Mouse (Mus musculus) ES-Bruce4 (cell line): ENCODE results near the gene Myl12a. TPM values are rescaled to one million over a fixed set of nuclear protein-coding genes. Genes with fewer than 3 reads are reported as not detected.
A peak's percentile ranks its signal among the peaks of the same experiment; 100 is the strongest.

Source experiments
- H3K27ac ChIP-seq: 2 replicates; pipeline ENCODE4 v1.5.1; 2012; ENCODE audit warnings: low read length, inconsistent platforms; ENCODE audit not compliant: insufficient read depth
- H3K27me3 ChIP-seq: 2 replicates; pipeline ENCODE4 v1.6.1; 2012; ENCODE audit warnings: mild to moderate bottlenecking, low read length, inconsistent platforms; ENCODE audit not compliant: control insufficient read depth, poor library complexity, insufficient read depth, severe bottlenecking
- H3K36me3 ChIP-seq: 2 replicates; pipeline ENCODE4 v1.6.1; 2012; ENCODE audit warnings: inconsistent platforms, mild to moderate bottlenecking, low read length, moderate library complexity; ENCODE audit not compliant: control insufficient read depth, poor library complexity, insufficient read depth, severe bottlenecking
- H3K4me1 ChIP-seq: one replicate; pipeline ENCODE4 v1.8.1; 2011; ENCODE audit warnings: low read length; ENCODE audit not compliant: control insufficient read depth, insufficient read depth
- H3K4me3 ChIP-seq: 2 replicates; pipeline ENCODE4 v1.5.1; 2011; ENCODE audit warnings: low read depth, mild to moderate bottlenecking, low read length
- H3K9ac ChIP-seq: 2 replicates; pipeline ENCODE4 v1.6.1; 2012; ENCODE audit warnings: low read depth, mild to moderate bottlenecking, inconsistent platforms; ENCODE audit not compliant: poor library complexity, severe bottlenecking
- H3K9me3 ChIP-seq: replicated peaks from 2 replicates; pipeline ENCODE4 v1.6.1; 2012; ENCODE audit warnings: mild to moderate bottlenecking, low read length, inconsistent platforms; ENCODE audit not compliant: control insufficient read depth, poor library complexity, insufficient read depth, severe bottlenecking
- CTCF ChIP-seq: IDR thresholded peaks from one replicate; pipeline ENCODE4 v1.8.1; 2011; ENCODE audit warnings: low read depth, low read length
- EP300 ChIP-seq: IDR thresholded peaks from 2 replicates; pipeline ENCODE4 v1.6.1; 2011; ENCODE audit warnings: low read depth, low read length; ENCODE audit not compliant: insufficient read depth
- POLR2A ChIP-seq: IDR thresholded peaks from one replicate; pipeline ENCODE4 v1.8.1; 2011; ENCODE audit warnings: low read length; ENCODE audit not compliant: insufficient read depth
- polyA plus RNA-seq: library from polyadenylated mRNA; stranded (reverse); fragments of >200 nt; gene quantifications from 2 replicates; pipeline ENCODE4 v1.2.4, GENCODE M21; 2011; ENCODE audit warnings: low read depth; ENCODE audit not compliant: missing spikeins, insufficient read depth, insufficient read length

Gene Myl12a
- polyA plus RNA-seq, 1 experiment = 626 TPM

GRCm38 (mm10) chr17:71009751-71010150 lies 7.1 kb upstream of the Myl12a start:
- Histone ChIP-seq H3K36me3 (no peaks in the 10 kb centered on the region), H3K4me3 (no peak overlapping the region), H3K4me1 (no peaks in the 10 kb centered on the region), H3K9me3 (no peaks in the 10 kb centered on the region), H3K27ac (no peak overlapping the region), H3K27me3 (no peaks in the 10 kb centered on the region), H3K9ac (no peak overlapping the region)
- TF ChIP-seq POLR2A = no peak
- TF ChIP-seq EP300 = no peak
- TF ChIP-seq CTCF = no peak

GRCm38 (mm10) chr17:71008676-71009075 lies 6.0 kb upstream of the Myl12a start:
- TF ChIP-seq EP300 (no peak), POLR2A (no peak), CTCF (no peak)

GRCm38 (mm10) chr17:71006976-71007375 lies 4.3 kb upstream of the Myl12a start:
- H3K27ac ChIP-seq = no peak overlapping the region
- H3K36me3 ChIP-seq = no peaks in the 10 kb centered on the region
- no peak overlapping the region for H3K9ac ChIP-seq
- TF ChIP-seq EP300 (no peak), POLR2A (no peak), CTCF (no peak)
- H3K9me3 ChIP-seq = no peaks in the 10 kb centered on the region
- H3K4me3 ChIP-seq = no peak overlapping the region
- H3K27me3 ChIP-seq = no peaks in the 10 kb centered on the region
- H3K4me1 ChIP-seq = no peaks in the 10 kb centered on the region

More at GRCm38 (mm10) chr17:71008676-71009075, 6.0 kb upstream of the Myl12a start:
- H3K4me1 ChIP-seq = no peaks in the 10 kb centered on the region
- no peak overlapping the region for H3K9ac ChIP-seq
- no peaks in the 10 kb centered on the region for H3K36me3 ChIP-seq
- H3K9me3 ChIP-seq = no peaks in the 10 kb centered on the region
- H3K4me3 ChIP-seq = no peak overlapping the region
- no peaks in the 10 kb centered on the region for H3K27me3 ChIP-seq
- no peak overlapping the region for H3K27ac ChIP-seq

- Histone ChIP-seq H3K4me3 (no peak overlapping the region), H3K4me1 (no peaks in the 10 kb centered on the region), H3K9me3 (no peaks in the 10 kb centered on the region), H3K9ac (no peak overlapping the region), H3K36me3 (0 out of 2 replicates have a peak, but pooled peaks cover 4% of the 10 kb centered on the region), H3K27me3 (no peaks in the 10 kb centered on the region), H3K27ac (no peak overlapping the region)
- TF ChIP-seq POLR2A = no peak
- no peak for TF ChIP-seq CTCF
Observed at GRCm38 (mm10) chr17:71004186-71004960, 1.7 kb upstream of the Myl12a start.

- H3K36me3 ChIP-seq = 0 out of 2 replicates have a peak, but pooled peaks cover 4% of the 10 kb centered on the region
- no peaks in the 10 kb centered on the region for H3K4me1 ChIP-seq
- H3K27ac ChIP-seq = no peak overlapping the region
- H3K27me3 ChIP-seq = no peaks in the 10 kb centered on the region
- no peak for TF ChIP-seq POLR2A
- no peak for TF ChIP-seq CTCF
- TF ChIP-seq EP300 = no peak
- no peaks in the 10 kb centered on the region for H3K9me3 ChIP-seq
- no peak overlapping the region for H3K4me3 ChIP-seq
- no peak overlapping the region for H3K9ac ChIP-seq
Observed at GRCm38 (mm10) chr17:71003721-71004120, 1.0 kb upstream of the Myl12a start.

GRCm38 (mm10) chr17:71003112-71003511 lies 434 bp upstream of the Myl12a start:
- peak overlapping the region; percentile 99 for H3K9ac ChIP-seq
- no peaks in the 10 kb centered on the region for H3K27me3 ChIP-seq
- peaks cover 2% of the 10 kb centered on the region for H3K4me1 ChIP-seq
- no peak for TF ChIP-seq CTCF
- no peak for TF ChIP-seq POLR2A
- no peak for TF ChIP-seq EP300
- no peak overlapping the region for H3K4me3 ChIP-seq
- 0 out of 2 replicates have a peak, but pooled peaks cover 4% of the 10 kb centered on the region for H3K36me3 ChIP-seq
- H3K27ac ChIP-seq = no peak overlapping the region
- no peaks in the 10 kb centered on the region for H3K9me3 ChIP-seq
